Mouse (Mus musculus) adrenal gland, postnatal 0 days (tissue): Measurements from ENCODE around the gene Glmn. TPM values are rescaled to one million over a fixed set of nuclear protein-coding genes. Genes with fewer than 3 reads are reported as not detected.

Experiments used
- polyA plus RNA-seq: library from polyadenylated mRNA; unstranded; fragments of >200 nt; fragmentation: Nextera tagmentation; extraction: Ambion mirVana; gene quantifications from 2 replicates; pipeline ENCODE4 v1.2.1, GENCODE M21; 2015

The Glmn gene
- polyA plus RNA-seq: 28.1 and 28.3 TPM in 2 replicates

DNA sequence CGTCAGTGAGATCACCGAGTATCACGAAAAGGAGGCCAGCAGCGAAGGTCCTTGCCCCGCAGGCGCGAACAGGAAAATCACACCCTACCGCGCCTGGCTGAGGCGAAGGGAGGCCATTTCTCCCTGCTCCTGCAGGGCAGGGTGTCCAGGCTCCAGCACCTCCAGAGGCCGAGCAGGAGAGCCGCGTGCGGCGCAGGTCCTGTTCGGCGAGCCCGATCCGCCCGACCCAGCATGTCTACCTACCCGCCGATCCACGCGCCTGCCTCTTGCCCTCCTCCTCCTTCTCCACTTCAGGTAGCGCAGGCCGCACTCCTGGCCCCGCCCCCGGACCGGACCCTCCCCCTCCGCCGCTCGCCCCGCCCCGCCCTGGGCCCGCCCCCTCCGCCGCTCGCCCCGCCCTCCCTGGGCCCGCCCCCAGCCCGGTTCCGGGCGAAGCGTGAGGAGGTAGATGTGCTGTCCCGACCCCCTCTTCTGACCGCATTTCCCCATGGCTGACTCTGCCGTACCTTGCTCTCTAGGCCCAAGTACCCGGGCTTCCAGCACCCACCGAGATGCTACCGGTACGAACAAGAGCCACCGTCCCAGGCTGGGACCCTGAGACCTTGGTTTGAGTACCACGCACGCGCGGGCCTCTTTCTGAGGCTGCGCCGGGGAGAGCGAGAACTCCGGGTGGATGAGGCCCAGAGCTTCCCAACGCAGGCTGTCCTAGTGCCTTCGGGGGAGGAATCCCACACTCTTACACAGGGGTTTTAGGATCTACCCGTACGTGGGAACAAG, at the start of gene Glmn, which contains the start of gene Rpap2:
Glmn (minus strand) TSS at position 588 of the 777 bp plus-strand sequence.
Rpap2 (plus strand) TSS at position 73 of the 777 bp plus-strand sequence.

DNA sequence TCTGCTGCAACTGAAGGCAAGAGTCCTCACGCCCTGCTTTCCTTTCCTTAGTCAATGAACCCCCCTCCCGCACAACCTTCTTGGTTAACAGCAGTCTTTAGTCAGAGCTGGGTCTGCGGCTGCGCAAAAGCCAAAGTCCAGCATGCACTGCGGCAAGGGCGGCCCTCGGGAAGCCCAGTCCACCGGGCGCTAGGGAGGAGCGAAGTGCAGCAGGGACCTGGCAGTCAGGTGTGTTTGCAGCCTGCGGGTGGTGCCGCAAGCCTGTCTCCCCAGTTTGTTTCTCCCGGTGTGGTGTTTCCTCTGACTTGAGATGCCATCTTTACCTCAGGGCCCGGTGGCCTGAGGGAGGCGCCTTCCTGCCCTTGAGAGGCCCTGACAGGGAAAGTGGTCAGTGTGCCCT, 63.1 kb downstream of the Glmn start, which contains the start of gene 1700028K03Rik:
1700028K03Rik (plus strand) TSS at position 129 of the 400 bp plus-strand sequence.

DNA sequence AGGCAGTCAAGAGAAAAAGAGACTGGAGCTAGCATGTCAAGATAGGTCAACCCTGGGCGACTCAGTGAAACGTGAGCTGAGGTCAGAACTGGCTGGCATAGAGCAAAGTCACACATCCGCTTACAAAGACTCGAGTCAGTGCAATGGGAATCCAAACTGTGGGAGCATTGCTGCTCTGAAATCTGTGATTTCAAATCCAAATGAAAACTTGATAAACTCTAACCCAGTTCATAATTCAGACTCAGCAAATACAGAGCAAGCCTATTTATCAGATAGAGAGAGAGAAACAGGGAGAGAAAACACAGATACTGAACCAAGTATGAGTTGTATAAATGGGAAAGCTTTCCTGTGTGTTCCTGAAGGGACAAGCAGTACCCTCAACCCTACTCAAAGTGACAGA, 90.4 kb downstream of the Glmn start, which contains the start of gene Gm42669:
Gm42669 (plus strand) TSS at position 301 of the 400 bp plus-strand sequence.

Other genes with a start within 250 kb of the Glmn start
- gene Ephx4, start 195.2 kb downstream of the Glmn start, polyA plus RNA-seq: 2.2 and 3.9 TPM in 2 replicates
- not detected in 2 replicates for gene Lpcat2b, start 166.3 kb downstream of the Glmn start, polyA plus RNA-seq
- gene Btbd8, start 159.9 kb downstream of the Glmn start, polyA plus RNA-seq: 5.8 and 6.3 TPM in 2 replicates
- gene Gm42669, start 90.3 kb downstream of the Glmn start, polyA plus RNA-seq: 0.24 and 0.37 TPM in 2 replicates
- 0.04 and 0.13 TPM in 2 replicates for gene 1700028K03Rik, start 63.2 kb downstream of the Glmn start, polyA plus RNA-seq
- 17.2 and 21.3 TPM in 2 replicates for gene Rpap2, start 515 bp downstream of the Glmn start, polyA plus RNA-seq
- gene Gfi1, start 128.1 kb upstream of the Glmn start, polyA plus RNA-seq: 0.13 and 0.21 TPM in 2 replicates
- 0.15 TPM in 1 of 2 replicates, not detected in the other for gene Ube2d2b, start 232.2 kb upstream of the Glmn start, polyA plus RNA-seq